9 mouse cellular contexts compared by ENCODE assay signal in the genomic region with DNA sequence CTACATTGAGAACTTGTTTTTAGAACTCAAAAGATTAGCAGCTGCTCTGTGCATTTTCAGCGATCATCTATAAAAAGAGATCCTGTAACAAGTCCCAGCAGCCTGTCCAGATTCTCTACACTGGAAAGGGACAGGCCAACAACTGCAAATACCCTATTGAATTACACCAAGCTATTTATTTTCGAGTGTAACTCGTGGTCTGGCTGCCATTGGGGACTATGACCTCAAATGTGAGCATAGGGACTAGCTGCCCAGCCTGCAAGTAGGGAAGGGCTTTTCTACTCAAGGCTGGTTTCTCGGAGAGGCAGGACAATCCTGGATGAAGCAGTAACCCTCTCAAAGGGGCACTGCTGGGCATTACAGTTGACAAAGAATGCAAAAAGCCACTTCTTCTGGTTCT.
"Had no signal": no experiment of that assay in that cellular context is flagged by ENCODE, and none has a peak within 500 bp of the region (broad histone marks: within the 10 kb centered on the region; RNA-seq: fewer than 3 reads in every experiment).

No protein-coding gene starts in this region.

- DNase-seq: kidney, adult 9 months; kidney, postnatal 36 days; layer of hippocampus, adult 9-11 months; lung, adult 2 months; lung, postnatal 4 days; midbrain, embryonic 14.5 days; spleen, adult 18-20 months; thymus, adult 2 months; thymus, postnatal 25 days had no signal
